Mouse (Mus musculus) embryonic fibroblast, embryonic 13.5 days (primary cell): ENCODE results near the gene Masp1.

Experiments
- CTCF ChIP-seq: IDR thresholded peaks from 2 replicates; pipeline ENCODE4 v1.5.1; 2011; ENCODE audit warnings: mild to moderate bottlenecking, control low read depth, low read length, moderate library complexity, borderline replicate concordance; ENCODE audit not compliant: insufficient read depth
- POLR2A ChIP-seq: IDR thresholded peaks from 2 replicates; pipeline ENCODE4 v1.6.1; 2011; ENCODE audit warnings: low read depth, mild to moderate bottlenecking, control low read depth, low read length, moderate library complexity

GRCm38 (mm10) chr16:23401463-23401862, 119.2 kb downstream of the Masp1 start:
- no peak for TF ChIP-seq POLR2A
- no peak for TF ChIP-seq CTCF
